In genomic region chr6:14596880-14597466, GRCm38 (mm10) we compare ENCODE assay signal across 20 mouse cellular contexts.
"Had no signal": no experiment of that assay in that cellular context is flagged by ENCODE, and none has a peak within 500 bp of the region (broad histone marks: within the 10 kb centered on the region; RNA-seq: fewer than 3 reads in every experiment).

No protein-coding gene starts in this region.

- H3K4me2 ChIP-seq: lung, embryonic 14.5 days; midbrain, embryonic 12.5 days; neural tube, embryonic 13.5 days; neural tube, embryonic 15.5 days had no signal

- H3K27me3 ChIP-seq: midbrain, embryonic 12.5 days; neural tube, embryonic 13.5 days; neural tube, embryonic 15.5 days had no signal

- H3K36me3 ChIP-seq: midbrain, embryonic 10.5 days; midbrain, embryonic 12.5 days; neural tube, embryonic 13.5 days; neural tube, embryonic 15.5 days had no signal

- DNase-seq: lung, adult 18-20 months; lung, embryonic 14.5 days; lung, postnatal 14 days; lung, postnatal 4 days; midbrain, embryonic 14.5 days; retina, postnatal 1 day; right cerebral cortex, adult 18-20 months; right cerebral cortex, postnatal 25 days; right cerebral cortex, postnatal 4 days; spleen, adult 18-20 months; thymus, adult 18-20 months; thymus, postnatal 14 days; thymus, postnatal 36 days had no signal

- ATAC-seq: lung, postnatal 0 days; midbrain, embryonic 16.5 days had no signal

- H3K4me3 ChIP-seq: midbrain, embryonic 10.5 days; midbrain, embryonic 12.5 days; myocyte; neural tube, embryonic 13.5 days; neural tube, embryonic 15.5 days had no signal

- H3K9me3 ChIP-seq: midbrain, embryonic 10.5 days; midbrain, embryonic 12.5 days; neural tube, embryonic 13.5 days; neural tube, embryonic 15.5 days had no signal

- H3K27ac ChIP-seq: midbrain, embryonic 10.5 days; midbrain, embryonic 12.5 days; neural tube, embryonic 13.5 days; neural tube, embryonic 15.5 days had no signal

- H3K9ac ChIP-seq: lung, embryonic 14.5 days; midbrain, embryonic 12.5 days; neural tube, embryonic 13.5 days; neural tube, embryonic 15.5 days had no signal
